In the genomic region with DNA sequence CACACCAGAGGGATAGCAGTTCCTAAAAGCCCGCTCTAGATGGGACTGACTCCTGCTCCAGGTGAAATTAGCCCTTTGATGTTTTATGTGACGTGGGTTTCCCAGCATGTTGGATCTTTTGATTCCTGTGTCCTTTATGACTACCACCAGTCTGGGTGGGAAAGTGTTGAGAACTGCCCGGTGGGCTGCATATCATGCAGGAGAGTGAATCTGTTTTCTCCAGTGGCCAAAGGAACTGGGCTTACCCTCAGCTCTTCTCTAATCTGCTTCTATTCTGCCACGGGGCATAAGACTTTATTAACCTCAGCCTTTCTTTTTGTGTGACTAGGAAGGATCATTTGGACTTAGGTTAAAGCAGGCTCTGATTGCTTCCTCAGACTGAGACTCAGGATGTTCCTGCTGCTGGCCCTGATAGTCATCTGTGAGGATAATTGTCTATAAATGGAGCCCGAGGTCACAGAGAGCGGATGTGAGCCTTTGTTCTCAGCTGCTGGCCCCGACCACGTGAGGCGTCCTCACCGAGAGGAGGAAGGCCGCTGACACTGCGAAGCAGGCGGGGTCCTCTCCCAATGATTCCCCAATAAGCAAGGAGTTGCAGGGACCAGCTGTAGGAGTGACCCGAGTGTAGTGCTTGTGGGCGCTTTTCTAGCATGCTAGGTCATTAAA, we compare ENCODE assay signal across 8 mouse cellular contexts. TPM values are rescaled to one million over a fixed set of nuclear protein-coding genes. Genes with fewer than 3 reads are reported as not detected.
A peak's percentile ranks its signal among the peaks of the same experiment; 100 is the strongest.
DNase-seq lines count a peak whose midpoint lies in the region; ATAC-seq and TF ChIP-seq lines count a peak whose summit lies in the region.

No protein-coding gene starts in this region.

- ATAC-seq in cerebellum, adult (ENCODE audit: insufficient number of reproducible peaks, low FRiP score, low TSS enrichment) = peak; percentile 29
- ATAC-seq in hindbrain, embryonic 16.5 days = peak; percentile 53
- ATAC-seq in midbrain, embryonic 14.5 days (ENCODE audit: low FRiP score, low TSS enrichment) = peak; percentile 64

- H3K4me1 ChIP-seq in hindbrain, embryonic 16.5 days (ENCODE audit: control insufficient read depth, insufficient read depth, low read depth, low read length) = peaks cover 16% of the 10 kb centered on the region
- H3K4me1 ChIP-seq in liver, adult 2 months (ENCODE audit: control insufficient read depth, insufficient read depth, low read length) = peaks cover 2% of the 10 kb centered on the region; the same call in 1 of the 2 replicates
- peaks cover 19% of the 10 kb centered on the region for H3K4me1 ChIP-seq in midbrain, embryonic 14.5 days (ENCODE audit: control insufficient read depth, insufficient read depth, low read length)

- intact Hi-C loops in gastrocnemius, adult 2 months (cut with DNase I) = no loop called here

- peak overlapping the region; percentile 90 for H3K27ac ChIP-seq in gastrocnemius, adult 2 months
- peak overlapping the region; percentile 84 for H3K27ac ChIP-seq in hindbrain, embryonic 16.5 days (ENCODE audit: low read depth, low read length)
- peak overlapping the region; percentile 52 for H3K27ac ChIP-seq in liver, adult 2 months (replicated peaks; ENCODE audit: insufficient read depth, low read depth, low read length)
- peak overlapping the region; percentile 93 for H3K27ac ChIP-seq in midbrain, embryonic 14.5 days (replicated peaks; ENCODE audit: low read depth, low read length)

- H3K9me3 ChIP-seq in hindbrain, embryonic 16.5 days (ENCODE audit: control insufficient read depth, low read length) = no peaks in the 10 kb centered on the region
- H3K9me3 ChIP-seq in midbrain, embryonic 14.5 days (ENCODE audit: control insufficient read depth, low read length) = no peaks in the 10 kb centered on the region

- no peaks in the 10 kb centered on the region for H3K79me2 ChIP-seq in liver, adult 2 months (ENCODE audit: control insufficient read depth, insufficient read depth, low read length)

- TF ChIP-seq POLR2A in liver, adult 2 months (IDR thresholded peaks at IDR 0.05; ENCODE audit: extremely low read depth, insufficient read depth, low read length) = no peak

- no peak for DNase-seq in cerebellum, adult 11 months
- DNase-seq in adrenal gland, postnatal 4 days (ENCODE audit: low spot score in 2 of 2) = peak; percentile 26 to 55
- DNase-seq in gastrocnemius, adult 2 months = peak; percentile 75
- DNase-seq in liver, adult 2 months (ENCODE audit: extremely low read depth, low read depth, low spot score) = no peak
- peak; percentile 80 for DNase-seq in midbrain, embryonic 14.5 days
- DNase-seq in thymus, postnatal 10 days (ENCODE audit: low spot score in 2 of 2) = peak; percentile 31 to 39

- no peaks in the 10 kb centered on the region for H3K27me3 ChIP-seq in hindbrain, embryonic 16.5 days (replicated peaks; ENCODE audit: control insufficient read depth, insufficient read depth, low read length)
- no peaks in the 10 kb centered on the region; the same call in 1 of the 2 replicates for H3K27me3 ChIP-seq in liver, adult 2 months (ENCODE audit: control insufficient read depth, insufficient read depth, low read length)
- H3K27me3 ChIP-seq in midbrain, embryonic 14.5 days (ENCODE audit: control insufficient read depth, insufficient read depth, low read length) = no peaks in the 10 kb centered on the region

- H3K4me3 ChIP-seq in gastrocnemius, adult 2 months = peak overlapping the region; percentile 90
- H3K4me3 ChIP-seq in hindbrain, embryonic 16.5 days (ENCODE audit: low read length) = peak overlapping the region; percentile 83
- H3K4me3 ChIP-seq in liver, adult 2 months (ENCODE audit: insufficient read depth, low read depth, low read length) = peak overlapping the region; percentile 20; the same call in 1 of the 2 replicates
- H3K4me3 ChIP-seq in midbrain, embryonic 14.5 days (replicated peaks; ENCODE audit: low read depth, low read length) = peak overlapping the region; percentile 67

- peak overlapping the region; percentile 89 for H3K4me2 ChIP-seq in hindbrain, embryonic 16.5 days (ENCODE audit: low read length)
- H3K4me2 ChIP-seq in midbrain, embryonic 14.5 days (ENCODE audit: low read length) = peak overlapping the region; percentile 85

- 10% methylated on average over 15 of the region's 15 CpGs for WGBS in hindbrain, embryonic 16.5 days
- 16% methylated on average over 15 of the region's 15 CpGs for WGBS in liver, adult 2 months
- 7% methylated on average over 15 of the region's 15 CpGs for WGBS in midbrain, embryonic 14.5 days

- TF ChIP-seq CTCF in gastrocnemius, adult 2 months (IDR thresholded peaks at IDR 0.05) = no peak
- no peak for TF ChIP-seq CTCF in liver, adult 2 months (IDR thresholded peaks at IDR 0.05; ENCODE audit: low read depth, low read length)

- no peaks in the 10 kb centered on the region for H3K36me3 ChIP-seq in hindbrain, embryonic 16.5 days (ENCODE audit: control insufficient read depth, insufficient read depth, low read length)
- no peaks in the 10 kb centered on the region for H3K36me3 ChIP-seq in liver, adult 2 months (ENCODE audit: control insufficient read depth, insufficient read depth, low read length)
- no peaks in the 10 kb centered on the region for H3K36me3 ChIP-seq in midbrain, embryonic 14.5 days (ENCODE audit: control insufficient read depth, insufficient read depth, low read length)

- peak overlapping the region; percentile 63 for H3K9ac ChIP-seq in hindbrain, embryonic 16.5 days (ENCODE audit: low read depth, low read length)
- H3K9ac ChIP-seq in liver, adult 2 months (ENCODE audit: low read depth, low read length) = peak overlapping the region; percentile 7; the same call in 1 of the 2 replicates
- peak overlapping the region; percentile 48 for H3K9ac ChIP-seq in midbrain, embryonic 14.5 days (replicated peaks; ENCODE audit: low read length)

RNA-seq across cellular contexts. Expression of a gene that starts 0.8 kb away (rescaled TPM):
- total RNA-seq in adrenal gland, postnatal 4 days (2021) = 10 to 100 TPM; 18.7 to 22.6 TPM
- total RNA-seq in gastrocnemius, adult 2 months (2021) = 100 to 1,000 TPM in 1 of 2 experiments, 10 to 100 TPM in 1; 86.7 to 120 TPM
- 18.7 and 20.9 TPM in 2 replicates for polyA plus RNA-seq in hindbrain, embryonic 16.5 days (2015; fragmentation: Nextera tagmentation; extraction: Ambion mirVana)
- 0.74 and 1.3 TPM in 2 replicates for total RNA-seq in liver, adult 2 months (2014; rRNA removed)
- 0.56 and 0.72 TPM in 2 replicates for polyA plus RNA-seq in liver, adult 2 months (2012; rRNA removed)
- 17.3 and 22.7 TPM in 2 replicates for polyA plus RNA-seq in midbrain, embryonic 14.5 days (2014; fragmentation: Nextera tagmentation; extraction: Ambion mirVana)

Comparison
In these comparisons a context has a peak if more than half of its experiments do, and no peak if none do; other contexts are left out.
1. DNase-seq: peak in adrenal gland, postnatal 4 days (2 of 2), gastrocnemius, adult 2 months (single experiment), midbrain, embryonic 14.5 days (single experiment) and thymus, postnatal 10 days (2 of 2); none in cerebellum, adult 11 months (single experiment) and liver, adult 2 months (single experiment).
2. H3K4me3 ChIP-seq: peak in every context shown above with its lines; median percentile 90 in gastrocnemius, adult 2 months; 83 in hindbrain, embryonic 16.5 days; 67 in midbrain, embryonic 14.5 days; 20 in liver, adult 2 months.
3. H3K9ac ChIP-seq: peak in every context shown above with its lines; median percentile 63 in hindbrain, embryonic 16.5 days; 48 in midbrain, embryonic 14.5 days; 7 in liver, adult 2 months.
4. Peak in every context shown above with its lines, with median percentiles within 50 percentile points of each other: ATAC-seq and H3K27ac ChIP-seq.